26 mouse cellular contexts compared by ENCODE assay signal in genomic region chr4:48531804-48532601, GRCm38 (mm10). TPM values are rescaled to one million over a fixed set of nuclear protein-coding genes. Genes with fewer than 3 reads are reported as not detected.
DNase-seq lines count a peak whose midpoint lies in the region; ATAC-seq and TF ChIP-seq lines count a peak whose summit lies in the region.
"Had no signal": no experiment of that assay in that cellular context is flagged by ENCODE, and none has a peak within 500 bp of the region (broad histone marks: within the 10 kb centered on the region; RNA-seq: fewer than 3 reads in every experiment).

No protein-coding gene starts in this region.

- no peak for DNase-seq in frontal cortex, postnatal 25 days (ENCODE audit: low spot score in 2 of 2)
- DNase-seq in kidney, postnatal 0 days (ENCODE audit: low spot score): peak; percentile 34
- DNase-seq in kidney, adult 18-20 months: no peak
- peak; percentile 51 for DNase-seq in R1 (ENCODE audit: low read depth, low spot score)
- no peak for DNase-seq in left cerebral cortex, adult 2 months (ENCODE audit: extremely low spot score in 1 of 2, low spot score in 2 of 2)
- DNase-seq: adrenal gland, adult 2 months; adrenal gland, postnatal 14 days; B cell, adult 2 months; cerebellum, adult 11 months; cerebellum, adult 2 months; cerebellum, adult 9-11 months; cerebellum, postnatal 25 days; gastrocnemius, postnatal 25 days; heart, adult 2 months had no signal

- TF ChIP-seq CTCF in kidney, postnatal 0 days (IDR thresholded peaks at IDR 0.05; ENCODE audit: low read depth): no peak
- TF ChIP-seq CTCF in ES-Bruce4 (IDR thresholded peaks at IDR 0.05; ENCODE audit: low read depth, low read length): no peak
- TF ChIP-seq CTCF in left cerebral cortex, adult 2 months (IDR thresholded peaks at IDR 0.05): no peak; the same call in 1 of the 2 replicates

- no peaks in the 10 kb centered on the region for H3K27me3 ChIP-seq in kidney, postnatal 0 days (ENCODE audit: insufficient read depth, low read length)
- H3K27me3 ChIP-seq in ES-Bruce4 (ENCODE audit: control insufficient read depth, insufficient read depth, low read length, poor library complexity, severe bottlenecking): no peaks in the 10 kb centered on the region
- H3K27me3 ChIP-seq: CH12.LX; embryonic facial prominence, embryonic 12.5 days; embryonic facial prominence, embryonic 15.5 days; hindbrain, embryonic 12.5 days had no signal

- no peak overlapping the region for H3K27ac ChIP-seq in kidney, postnatal 0 days
- H3K27ac ChIP-seq in ES-Bruce4 (ENCODE audit: insufficient read depth, low read length): peak overlapping the region; percentile 8; the same call in 1 of the 2 replicates
- no peak overlapping the region for H3K27ac ChIP-seq in left cerebral cortex, adult 2 months
- H3K27ac ChIP-seq: embryonic facial prominence, embryonic 12.5 days; embryonic facial prominence, embryonic 15.5 days; heart, adult 2 months; hindbrain, embryonic 12.5 days had no signal

- H3K4me2 ChIP-seq in kidney, postnatal 0 days (ENCODE audit: low read length): no peak overlapping the region
- H3K4me2 ChIP-seq: embryonic facial prominence, embryonic 12.5 days; embryonic facial prominence, embryonic 15.5 days; heart, embryonic 11.5 days; hindbrain, embryonic 12.5 days had no signal

- H3K4me3 ChIP-seq in kidney, postnatal 0 days (replicated peaks; ENCODE audit: low read depth, low read length): no peak overlapping the region
- H3K4me3 ChIP-seq in ES-Bruce4 (ENCODE audit: low read depth, low read length): no peak overlapping the region
- no peak overlapping the region for H3K4me3 ChIP-seq in left cerebral cortex, adult 2 months
- H3K4me3 ChIP-seq: embryonic facial prominence, embryonic 12.5 days; embryonic facial prominence, embryonic 15.5 days; heart, adult 2 months; hindbrain, embryonic 12.5 days had no signal

- intact Hi-C loops in left cerebral cortex, adult 2 months (cut with DNase I): no loop called here

- no peaks in the 10 kb centered on the region for H3K36me3 ChIP-seq in kidney, postnatal 0 days (ENCODE audit: insufficient read depth, low read length)
- no peaks in the 10 kb centered on the region for H3K36me3 ChIP-seq in ES-Bruce4 (ENCODE audit: control insufficient read depth, insufficient read depth, low read length, poor library complexity, severe bottlenecking)
- H3K36me3 ChIP-seq: embryonic facial prominence, embryonic 12.5 days; embryonic facial prominence, embryonic 15.5 days; hindbrain, embryonic 12.5 days had no signal

- 66% methylated on average over 11 of the region's 11 CpGs for WGBS in kidney, postnatal 0 days

- no peak for TF ChIP-seq POLR2A in ES-Bruce4 (IDR thresholded peaks at IDR 0.05; ENCODE audit: insufficient read depth, low read length)

- H3K9me3 ChIP-seq in kidney, postnatal 0 days (replicated peaks; ENCODE audit: low read length): no peaks in the 10 kb centered on the region
- H3K9me3 ChIP-seq in ES-Bruce4 (replicated peaks; ENCODE audit: control insufficient read depth, insufficient read depth, low read length, poor library complexity, severe bottlenecking): peaks cover 13% of the 10 kb centered on the region
- H3K9me3 ChIP-seq: embryonic facial prominence, embryonic 12.5 days; embryonic facial prominence, embryonic 15.5 days; hindbrain, embryonic 12.5 days had no signal

- peak; percentile 70; the same call in 1 of the 2 replicates for ATAC-seq in frontal cortex, adult (ENCODE audit: low TSS enrichment)
- ATAC-seq in kidney, postnatal 0 days (replicated peaks; ENCODE audit: low FRiP score, low read depth): no peak
- ATAC-seq: forebrain, embryonic 14.5 days; hindbrain, embryonic 16.5 days; inflammation-experienced regulatory T-cells, adult 6 months; intestine, embryonic 16.5 days had no signal

- H3K4me1 ChIP-seq in kidney, postnatal 0 days (replicated peaks; ENCODE audit: insufficient read depth, low read length): no peaks in the 10 kb centered on the region
- H3K4me1 ChIP-seq in ES-Bruce4 (ENCODE audit: control insufficient read depth, insufficient read depth, low read length): peaks cover 2% of the 10 kb centered on the region
- H3K4me1 ChIP-seq: embryonic facial prominence, embryonic 12.5 days; embryonic facial prominence, embryonic 15.5 days; hindbrain, embryonic 12.5 days had no signal

- TF ChIP-seq EP300 in ES-Bruce4 (IDR thresholded peaks at IDR 0.05; ENCODE audit: insufficient read depth, low read depth, low read length): no peak

- H3K9ac ChIP-seq in kidney, postnatal 0 days (ENCODE audit: low read depth, low read length): no peak overlapping the region
- no peak overlapping the region for H3K9ac ChIP-seq in ES-Bruce4 (ENCODE audit: low read depth, poor library complexity, severe bottlenecking)
- H3K9ac ChIP-seq: embryonic facial prominence, embryonic 12.5 days; embryonic facial prominence, embryonic 15.5 days; hindbrain, embryonic 12.5 days had no signal

RNA-seq across cellular contexts. Expression of gene Msantd3, which starts 7.7 kb away (rescaled TPM):
- polyA plus RNA-seq in kidney, postnatal 0 days (2015; fragmentation: Nextera tagmentation; extraction: Ambion mirVana): 28.8 and 30.7 TPM in 2 replicates
- 29.2 and 34.9 TPM in 2 replicates for polyA plus RNA-seq in ES-Bruce4 (2011; ENCODE audit: insufficient read depth, insufficient read length, low read depth, missing spikeins)
- 10 to 100 TPM; 21.9 to 22.4 TPM for total RNA-seq in left cerebral cortex, adult 2 months (2021)
- total RNA-seq: CH12.LX had no signal
- polyA plus RNA-seq: inflammation-experienced regulatory T-cells, adult 6 months had no signal

RNA-seq across cellular contexts. Expression of gene Tmeff1, which starts 53.0 kb away (rescaled TPM):
- 33.9 and 37.7 TPM in 2 replicates for polyA plus RNA-seq in kidney, postnatal 0 days (2015; fragmentation: Nextera tagmentation; extraction: Ambion mirVana)
- polyA plus RNA-seq in ES-Bruce4 (2011; ENCODE audit: insufficient read depth, insufficient read length, low read depth, missing spikeins): 158 and 167 TPM in 2 replicates
- total RNA-seq in left cerebral cortex, adult 2 months (2021): 100 to 1,000 TPM; 113 to 119 TPM
- total RNA-seq: common myeloid progenitor, adult 5-6 weeks had no signal
- polyA plus RNA-seq: inflammation-experienced regulatory T-cells, adult 6 months had no signal

RNA-seq across cellular contexts. Expression of gene Tex10, which starts 58.7 kb away (rescaled TPM):
- polyA plus RNA-seq in kidney, postnatal 0 days (2015; fragmentation: Nextera tagmentation; extraction: Ambion mirVana): 36.5 and 37.8 TPM in 2 replicates
- polyA plus RNA-seq in ES-Bruce4 (2011; ENCODE audit: insufficient read depth, insufficient read length, low read depth, missing spikeins): 140 and 143 TPM in 2 replicates
- total RNA-seq in left cerebral cortex, adult 2 months (2021): 10 to 100 TPM; 24.4 to 26.0 TPM

Comparison
In these comparisons a context has a peak if more than half of its experiments do, and no peak if none do; other contexts are left out.
1. DNase-seq: peak in kidney, postnatal 0 days (single experiment) and R1 (single experiment); none in frontal cortex, postnatal 25 days (0 of 2), kidney, adult 18-20 months (single experiment) and left cerebral cortex, adult 2 months (0 of 2).